Mouse (Mus musculus) erythroblast, embryonic 14.5 days (primary cell): ENCODE data around the gene Adgrd1.

Experiments used
- GATA1 ChIP-seq: IDR thresholded peaks from 2 replicates; pipeline ENCODE4 v1.6.1; 2012; ENCODE audit warnings: low read length, inconsistent platforms, mixed read lengths
- TAL1 ChIP-seq: IDR thresholded peaks from 3 replicates; pipeline ENCODE4 v1.6.1; 2012; ENCODE audit warnings: low read length, inconsistent platforms, mixed read lengths

DNA sequence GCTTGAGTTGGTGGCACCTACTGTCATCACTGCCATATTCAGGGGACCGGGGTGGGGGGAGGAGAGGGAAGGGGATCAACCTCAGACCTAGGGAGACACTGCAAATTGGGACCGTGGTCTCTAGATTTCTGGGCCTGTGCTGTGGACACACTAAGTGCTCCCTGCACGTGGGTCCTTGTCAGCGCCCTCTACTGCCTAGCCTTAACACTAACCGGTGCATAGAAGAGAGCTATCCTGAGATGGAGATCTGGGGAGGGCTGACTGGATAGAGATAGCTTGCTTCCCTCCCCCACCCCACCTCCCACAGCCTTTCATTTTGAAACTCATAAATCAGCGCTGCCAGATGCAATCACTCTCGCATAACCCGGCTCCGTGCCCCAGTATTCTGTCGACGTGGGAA, 139.8 kb downstream of the Adgrd1 start:
- TF ChIP-seq TAL1: no peak
- no peak for TF ChIP-seq GATA1
